Mouse (Mus musculus): Measurements from ENCODE around the gene Xxylt1. TPM values are rescaled to one million over a fixed set of nuclear protein-coding genes. Genes with fewer than 3 reads are reported as not detected.

Gene Xxylt1
- polyA plus RNA-seq, 1 experiment = 12.5 TPM

- H3K27ac ChIP-seq (ENCODE audit: insufficient read depth, low read depth, low read length) = no peak overlapping the region
- H3K4me3 ChIP-seq (ENCODE audit: insufficient read depth, low read length) = no peak overlapping the region
- H3K4me1 ChIP-seq (ENCODE audit: control insufficient read depth, insufficient read depth, low read length) = peaks cover 63% of the 10 kb centered on the region
- no peak for TF ChIP-seq POLR2A (IDR thresholded peaks at IDR 0.05; ENCODE audit: borderline replicate concordance, low read depth, low read length)
- no peak for TF ChIP-seq CTCF (IDR thresholded peaks at IDR 0.05; ENCODE audit: low read depth, low read length)
Observed at GRCm38 (mm10) chr16:30969266-30970064, 111.8 kb downstream of the Xxylt1 start.

DNA sequence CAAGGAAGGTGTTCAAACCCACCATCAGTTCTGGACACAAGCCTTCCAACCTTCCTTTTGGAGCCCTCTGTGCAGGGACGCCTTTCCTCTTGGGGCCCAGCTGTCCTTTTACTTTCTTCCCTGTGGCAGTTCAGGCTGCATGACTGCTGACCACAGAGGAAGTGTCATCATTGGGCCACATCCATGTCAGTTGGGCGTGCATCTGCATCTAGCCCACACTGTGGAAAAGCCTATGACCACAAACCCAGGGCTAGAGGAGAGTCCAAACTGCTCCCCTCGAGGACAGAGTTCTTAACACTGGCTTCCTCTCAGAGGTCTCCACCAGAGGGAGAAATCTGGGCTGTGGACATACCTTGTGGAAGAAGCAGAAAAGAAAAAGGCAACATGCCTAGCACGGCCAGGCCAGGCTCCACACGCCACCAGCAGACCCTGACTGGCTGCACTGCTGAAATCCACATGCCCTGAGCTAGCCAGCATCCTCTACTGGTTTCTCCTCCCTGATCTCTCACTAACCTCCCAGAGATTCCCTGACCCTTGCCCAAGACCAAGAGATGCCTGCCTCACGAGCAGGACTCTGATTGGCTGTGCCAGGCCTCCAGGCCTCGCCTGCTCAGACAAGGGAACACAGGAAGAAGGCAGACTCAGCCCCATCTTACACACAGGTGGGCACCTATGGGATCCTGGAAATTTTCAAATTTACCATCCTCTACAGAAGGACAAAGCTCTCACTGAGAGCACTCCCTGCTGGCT, 112.7 kb downstream of the Xxylt1 start:
- TF ChIP-seq CTCF (IDR thresholded peaks at IDR 0.05; ENCODE audit: low read depth, low read length) = no peak; the same call in 1 of the 2 replicates
- no peak for TF ChIP-seq POLR2A (IDR thresholded peaks at IDR 0.05; ENCODE audit: borderline replicate concordance, low read depth, low read length)
- Histone ChIP-seq H3K4me1 (ENCODE audit: control insufficient read depth, insufficient read depth, low read length) (peaks cover 58% of the 10 kb centered on the region), H3K27ac (ENCODE audit: insufficient read depth, low read depth, low read length) (peak overlapping the region; percentile 59)

DNA sequence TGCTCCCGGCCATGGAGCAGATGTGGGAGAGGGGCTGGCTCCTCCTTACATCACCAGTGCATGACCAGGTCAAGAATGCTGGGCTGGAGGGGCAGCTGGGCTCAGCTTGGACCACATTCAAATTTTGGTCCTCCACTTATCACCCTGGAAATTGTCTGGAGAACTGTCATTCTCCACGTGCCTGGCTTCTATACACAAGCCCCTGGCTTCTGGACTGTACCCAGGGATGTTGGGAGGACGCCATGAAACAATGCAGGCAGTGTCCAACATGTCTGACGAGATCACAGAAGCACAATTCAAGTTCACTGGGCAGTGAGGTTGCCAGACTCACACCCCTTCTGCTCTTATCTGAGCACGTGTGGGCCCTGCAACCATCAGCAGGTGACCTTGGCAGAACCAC, 114.5 kb downstream of the Xxylt1 start:
- H3K4me1 ChIP-seq (ENCODE audit: control insufficient read depth, insufficient read depth, low read length) = peaks cover 54% of the 10 kb centered on the region
- TF ChIP-seq POLR2A (IDR thresholded peaks at IDR 0.05; ENCODE audit: borderline replicate concordance, low read depth, low read length) = no peak
- TF ChIP-seq CTCF (IDR thresholded peaks at IDR 0.05; ENCODE audit: low read depth, low read length) = no peak
- H3K4me3 ChIP-seq (ENCODE audit: insufficient read depth, low read length) = no peak overlapping the region
- H3K27ac ChIP-seq (ENCODE audit: insufficient read depth, low read depth, low read length) = no peak overlapping the region

More for the DNA sequence above, 112.7 kb downstream of the Xxylt1 start:
- H3K4me3 ChIP-seq (ENCODE audit: insufficient read depth, low read length) = no peak overlapping the region

- Histone ChIP-seq H3K4me3 (ENCODE audit: insufficient read depth, low read length) (no peak overlapping the region), H3K27ac (ENCODE audit: insufficient read depth, low read depth, low read length) (no peak overlapping the region), H3K4me1 (ENCODE audit: control insufficient read depth, insufficient read depth, low read length) (peaks cover 39% of the 10 kb centered on the region)
- no peak for TF ChIP-seq POLR2A (IDR thresholded peaks at IDR 0.05; ENCODE audit: borderline replicate concordance, low read depth, low read length)
- no peak for TF ChIP-seq CTCF (IDR thresholded peaks at IDR 0.05; ENCODE audit: low read depth, low read length)
Observed at GRCm38 (mm10) chr16:30964891-30965290, 116.3 kb downstream of the Xxylt1 start.

- H3K27ac ChIP-seq (ENCODE audit: insufficient read depth, low read depth, low read length) = no peak overlapping the region
- H3K4me1 ChIP-seq (ENCODE audit: control insufficient read depth, insufficient read depth, low read length) = peaks cover 34% of the 10 kb centered on the region
- TF ChIP-seq POLR2A (IDR thresholded peaks at IDR 0.05; ENCODE audit: borderline replicate concordance, low read depth, low read length) (no peak), CTCF (IDR thresholded peaks at IDR 0.05; ENCODE audit: low read depth, low read length) (no peak)
- H3K4me3 ChIP-seq (ENCODE audit: insufficient read depth, low read length) = no peak overlapping the region
Observed at GRCm38 (mm10) chr16:30964411-30964810, 116.8 kb downstream of the Xxylt1 start.

DNA sequence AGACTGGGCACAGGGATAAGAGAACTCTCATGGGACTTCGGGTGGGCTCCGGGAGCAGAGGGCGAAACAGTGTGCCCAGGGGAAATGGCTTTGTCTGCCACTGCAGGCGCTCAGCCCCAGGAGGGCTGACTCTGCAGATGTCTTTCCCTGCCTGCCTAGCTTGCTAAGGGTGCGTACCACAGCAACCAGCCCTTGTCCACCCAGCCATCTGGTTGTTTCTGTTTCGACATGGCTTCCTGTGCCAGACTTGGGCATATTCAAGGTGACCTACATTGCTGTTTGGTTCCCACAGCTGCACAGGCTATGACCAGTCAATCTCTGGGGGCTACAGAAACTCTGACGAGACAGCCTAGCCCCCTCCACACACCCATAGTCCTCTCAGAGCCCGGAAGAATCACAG, 118.7 kb downstream of the Xxylt1 start:
- Histone ChIP-seq H3K27ac (ENCODE audit: insufficient read depth, low read depth, low read length) (no peak overlapping the region), H3K4me3 (ENCODE audit: insufficient read depth, low read length) (no peak overlapping the region), H3K4me1 (ENCODE audit: control insufficient read depth, insufficient read depth, low read length) (peaks cover 16% of the 10 kb centered on the region)
- no peak for TF ChIP-seq CTCF (IDR thresholded peaks at IDR 0.05; ENCODE audit: low read depth, low read length)
- TF ChIP-seq POLR2A (IDR thresholded peaks at IDR 0.05; ENCODE audit: borderline replicate concordance, low read depth, low read length) = no peak

DNA sequence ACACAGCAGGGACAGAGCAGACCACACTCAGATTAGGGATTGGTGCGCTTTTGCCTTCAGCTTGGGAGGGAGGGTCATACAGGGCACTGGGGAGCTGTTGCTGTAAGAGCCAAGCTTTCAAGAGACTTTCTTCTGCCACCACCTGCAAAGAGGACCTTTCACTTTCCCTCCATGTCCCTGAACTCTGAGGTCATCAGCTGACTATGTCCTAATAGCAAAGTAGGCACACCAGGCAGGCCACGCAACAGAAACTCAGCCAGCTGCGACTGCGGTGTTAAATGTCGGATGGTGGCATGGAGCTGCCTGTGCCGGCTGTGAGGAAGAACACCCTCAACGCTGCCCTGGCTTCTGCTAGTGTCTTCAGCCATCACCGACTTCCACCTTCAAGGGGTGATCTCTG, 120.1 kb downstream of the Xxylt1 start:
- H3K27ac ChIP-seq (ENCODE audit: insufficient read depth, low read depth, low read length) = no peak overlapping the region
- no peak for TF ChIP-seq CTCF (IDR thresholded peaks at IDR 0.05; ENCODE audit: low read depth, low read length)
- no peak for TF ChIP-seq POLR2A (IDR thresholded peaks at IDR 0.05; ENCODE audit: borderline replicate concordance, low read depth, low read length)
- peaks cover 13% of the 10 kb centered on the region for H3K4me1 ChIP-seq (ENCODE audit: control insufficient read depth, insufficient read depth, low read length)
- no peak overlapping the region for H3K4me3 ChIP-seq (ENCODE audit: insufficient read depth, low read length)

- Histone ChIP-seq H3K27ac (ENCODE audit: insufficient read depth, low read depth, low read length) (no peak overlapping the region), H3K4me1 (ENCODE audit: control insufficient read depth, insufficient read depth, low read length) (peaks cover 13% of the 10 kb centered on the region), H3K4me3 (ENCODE audit: insufficient read depth, low read length) (no peak overlapping the region)
- TF ChIP-seq CTCF (IDR thresholded peaks at IDR 0.05; ENCODE audit: low read depth, low read length) = no peak
Observed at GRCm38 (mm10) chr16:30960266-30960665, 121.0 kb downstream of the Xxylt1 start.

GRCm38 (mm10) chr16:30959692-30960091, 121.5 kb downstream of the Xxylt1 start:
- Histone ChIP-seq H3K4me3 (ENCODE audit: insufficient read depth, low read length) (no peak overlapping the region), H3K4me1 (ENCODE audit: control insufficient read depth, insufficient read depth, low read length) (peaks cover 13% of the 10 kb centered on the region), H3K27ac (ENCODE audit: insufficient read depth, low read depth, low read length) (no peak overlapping the region)

DNA sequence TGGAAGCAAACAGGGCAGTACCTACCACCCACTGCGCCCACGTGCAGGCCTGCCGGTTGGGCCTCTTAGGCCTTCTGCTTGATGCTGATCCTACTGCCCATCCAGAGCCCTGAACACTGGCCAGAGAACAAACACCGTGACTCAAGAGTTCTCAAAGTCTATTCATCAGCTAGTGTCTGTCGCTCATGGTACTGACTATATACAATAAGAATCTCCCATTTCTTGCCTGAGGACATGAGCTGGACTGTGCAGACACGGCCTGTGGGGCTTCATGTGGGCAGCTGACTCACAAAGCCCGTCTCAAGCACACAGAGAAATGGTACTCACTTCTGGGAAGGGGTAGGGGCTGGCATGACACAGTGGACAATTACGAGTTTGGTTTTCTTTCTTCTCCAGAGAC, 125.1 kb downstream of the Xxylt1 start:
- H3K4me3 ChIP-seq (ENCODE audit: insufficient read depth, low read length) = no peak overlapping the region
- no peaks in the 10 kb centered on the region for H3K4me1 ChIP-seq (ENCODE audit: control insufficient read depth, insufficient read depth, low read length)
- TF ChIP-seq POLR2A (IDR thresholded peaks at IDR 0.05; ENCODE audit: borderline replicate concordance, low read depth, low read length) = no peak
- TF ChIP-seq CTCF (IDR thresholded peaks at IDR 0.05; ENCODE audit: low read depth, low read length) = no peak
- H3K27ac ChIP-seq (ENCODE audit: insufficient read depth, low read depth, low read length) = no peak overlapping the region

More at GRCm38 (mm10) chr16:30959692-30960091, 121.5 kb downstream of the Xxylt1 start:
- TF ChIP-seq POLR2A (IDR thresholded peaks at IDR 0.05; ENCODE audit: borderline replicate concordance, low read depth, low read length) = no peak
